Mouse (Mus musculus): Measurements from ENCODE around the gene Ezh1. TPM values are rescaled to one million over a fixed set of nuclear protein-coding genes. Genes with fewer than 3 reads are reported as not detected.

Ezh1 gene
- polyA plus RNA-seq, 1 experiment from 2014 or later, result 14.9 TPM

GRCm38 (mm10) chr11:101245071-101245470 is 18.8 kb upstream of the Ezh1 start:
- WGBS, result 49% methylated on average over 4 of the region's 4 CpGs
- Histone ChIP-seq H3K9ac (no peak overlapping the region), H3K4me3 (replicated peaks) (no peak overlapping the region), H3K36me3 (no peaks in the 10 kb centered on the region), H3K4me1 (peaks cover 11% of the 10 kb centered on the region; the same call in 1 of the 2 replicates), H3K27ac (peak overlapping the region; percentile 91), H3K9me3 (no peaks in the 10 kb centered on the region), H3K4me2 (peak overlapping the region; percentile 94; the same call in 1 of the 2 replicates), H3K27me3 (replicated peaks) (no peaks in the 10 kb centered on the region)
- ATAC-seq (ENCODE audit: insufficient read depth, low FRiP score, low read depth), result no peak

- no peak overlapping the region for H3K4me2 ChIP-seq
- peak; percentile 76 for ATAC-seq (ENCODE audit: insufficient read depth, low FRiP score, low read depth)
Observed at GRCm38 (mm10) chr11:101238071-101238647, 11.9 kb upstream of the Ezh1 start.

GRCm38 (mm10) chr11:101236782-101237181 is 10.5 kb upstream of the Ezh1 start:
- WGBS, result 94% methylated on average over 5 of the region's 5 CpGs
- Histone ChIP-seq H3K4me1 (peaks cover 9% of the 10 kb centered on the region; the same call in 1 of the 2 replicates), H3K4me3 (replicated peaks) (no peak overlapping the region), H3K9ac (no peak overlapping the region), H3K27me3 (replicated peaks) (no peaks in the 10 kb centered on the region), H3K9me3 (no peaks in the 10 kb centered on the region), H3K27ac (no peak overlapping the region), H3K36me3 (no peaks in the 10 kb centered on the region), H3K4me2 (no peak overlapping the region)
- ATAC-seq (ENCODE audit: insufficient read depth, low FRiP score, low read depth), result no peak

More at GRCm38 (mm10) chr11:101238071-101238647, 11.9 kb upstream of the Ezh1 start:
- H3K36me3 ChIP-seq, result no peaks in the 10 kb centered on the region
- H3K9me3 ChIP-seq, result no peaks in the 10 kb centered on the region
- 35% methylated on average over 5 of the region's 5 CpGs for WGBS
- peak overlapping the region; percentile 80 for H3K27ac ChIP-seq
- H3K4me1 ChIP-seq, result 0 out of 2 replicates have a peak, but pooled peaks cover 5% of the 10 kb centered on the region
- H3K27me3 ChIP-seq (replicated peaks), result no peaks in the 10 kb centered on the region
- H3K9ac ChIP-seq, result no peak overlapping the region
- H3K4me3 ChIP-seq (replicated peaks), result no peak overlapping the region

GRCm38 (mm10) chr11:101235429-101235828 is 9.2 kb upstream of the Ezh1 start:
- ATAC-seq (ENCODE audit: insufficient read depth, low FRiP score, low read depth), result no peak

GRCm38 (mm10) chr11:101234124-101234523 is 7.9 kb upstream of the Ezh1 start:
- ATAC-seq (ENCODE audit: insufficient read depth, low FRiP score, low read depth), result no peak
- Histone ChIP-seq H3K9me3 (no peaks in the 10 kb centered on the region), H3K4me3 (replicated peaks) (no peak overlapping the region), H3K36me3 (no peaks in the 10 kb centered on the region), H3K9ac (no peak overlapping the region), H3K4me2 (no peak overlapping the region), H3K4me1 (peaks cover 35% of the 10 kb centered on the region), H3K27me3 (replicated peaks) (no peaks in the 10 kb centered on the region), H3K27ac (no peak overlapping the region)

More at GRCm38 (mm10) chr11:101235429-101235828, 9.2 kb upstream of the Ezh1 start:
- no peak overlapping the region for H3K4me3 ChIP-seq (replicated peaks)
- no peaks in the 10 kb centered on the region for H3K27me3 ChIP-seq (replicated peaks)
- H3K4me2 ChIP-seq, result no peak overlapping the region
- H3K4me1 ChIP-seq, result peaks cover 23% of the 10 kb centered on the region
- no peak overlapping the region for H3K27ac ChIP-seq
- no peaks in the 10 kb centered on the region for H3K36me3 ChIP-seq
- H3K9ac ChIP-seq, result no peak overlapping the region
- no peaks in the 10 kb centered on the region for H3K9me3 ChIP-seq

- no peaks in the 10 kb centered on the region for H3K36me3 ChIP-seq
- peaks cover 36% of the 10 kb centered on the region for H3K4me1 ChIP-seq
- no peak for ATAC-seq (ENCODE audit: insufficient read depth, low FRiP score, low read depth)
- H3K27ac ChIP-seq, result no peak overlapping the region
- no peak overlapping the region for H3K4me2 ChIP-seq
- no peaks in the 10 kb centered on the region for H3K9me3 ChIP-seq
- WGBS, result 43% methylated on average over 1 of the region's 1 CpGs
- H3K9ac ChIP-seq, result no peak overlapping the region
- H3K4me3 ChIP-seq (replicated peaks), result no peak overlapping the region
- no peaks in the 10 kb centered on the region for H3K27me3 ChIP-seq (replicated peaks)
Observed at GRCm38 (mm10) chr11:101233240-101233639, 7.0 kb upstream of the Ezh1 start.

- Histone ChIP-seq H3K4me3 (replicated peaks) (peak overlapping the region; percentile 20), H3K36me3 (no peaks in the 10 kb centered on the region), H3K9ac (no peak overlapping the region), H3K9me3 (no peaks in the 10 kb centered on the region), H3K27me3 (replicated peaks) (no peaks in the 10 kb centered on the region), H3K4me1 (peaks cover 32% of the 10 kb centered on the region), H3K27ac (peak overlapping the region; percentile 88), H3K4me2 (peak overlapping the region; percentile 40)
- WGBS, result 45% methylated on average over 6 of the region's 6 CpGs
- peak; percentile 64; the same call in 1 of the 2 replicates for ATAC-seq (ENCODE audit: insufficient read depth, low FRiP score, low read depth)
Observed at GRCm38 (mm10) chr11:101232010-101232839, 6.0 kb upstream of the Ezh1 start.

GRCm38 (mm10) chr11:101230991-101231871 is 5.0 kb upstream of the Ezh1 start:
- Histone ChIP-seq H3K4me2 (peak overlapping the region; percentile 40), H3K36me3 (no peaks in the 10 kb centered on the region), H3K4me1 (peaks cover 32% of the 10 kb centered on the region), H3K9ac (no peak overlapping the region), H3K27me3 (replicated peaks) (no peaks in the 10 kb centered on the region), H3K27ac (peak overlapping the region; percentile 88), H3K4me3 (replicated peaks) (peak overlapping the region; percentile 20), H3K9me3 (no peaks in the 10 kb centered on the region)
- peak; percentile 24; the same call in 1 of the 2 replicates for ATAC-seq (ENCODE audit: insufficient read depth, low FRiP score, low read depth)
- 8% methylated on average over 18 of the region's 18 CpGs for WGBS

GRCm38 (mm10) chr11:101230526-101230925 is 4.3 kb upstream of the Ezh1 start:
- peaks cover 32% of the 10 kb centered on the region for H3K4me1 ChIP-seq
- H3K4me3 ChIP-seq (replicated peaks), result no peak overlapping the region
- no peaks in the 10 kb centered on the region for H3K9me3 ChIP-seq
- H3K27ac ChIP-seq, result peak overlapping the region; percentile 88
- no peaks in the 10 kb centered on the region for H3K36me3 ChIP-seq
- no peaks in the 10 kb centered on the region for H3K27me3 ChIP-seq (replicated peaks)
- no peak for ATAC-seq (ENCODE audit: insufficient read depth, low FRiP score, low read depth)
- WGBS, result 33% methylated on average over 5 of the region's 5 CpGs
- no peak overlapping the region for H3K9ac ChIP-seq
- H3K4me2 ChIP-seq, result peak overlapping the region; percentile 40

- 22% methylated on average over 2 of the region's 2 CpGs for WGBS
- Histone ChIP-seq H3K36me3 (no peaks in the 10 kb centered on the region), H3K27ac (peak overlapping the region; percentile 88), H3K4me1 (peaks cover 36% of the 10 kb centered on the region), H3K4me2 (no peak overlapping the region), H3K9me3 (no peaks in the 10 kb centered on the region), H3K27me3 (replicated peaks) (no peaks in the 10 kb centered on the region), H3K9ac (no peak overlapping the region), H3K4me3 (replicated peaks) (no peak overlapping the region)
- no peak for ATAC-seq (ENCODE audit: insufficient read depth, low FRiP score, low read depth)
Observed at GRCm38 (mm10) chr11:101230061-101230511, 3.8 kb upstream of the Ezh1 start.

GRCm38 (mm10) chr11:101229361-101229900 is 3.2 kb upstream of the Ezh1 start:
- no peak overlapping the region for H3K4me3 ChIP-seq (replicated peaks)
- H3K9me3 ChIP-seq, result no peaks in the 10 kb centered on the region
- WGBS, result 39% methylated on average over 8 of the region's 8 CpGs
- no peak overlapping the region for H3K9ac ChIP-seq
- H3K4me1 ChIP-seq, result peaks cover 36% of the 10 kb centered on the region
- H3K4me2 ChIP-seq, result no peak overlapping the region
- no peak for ATAC-seq (ENCODE audit: insufficient read depth, low FRiP score, low read depth)
- H3K27ac ChIP-seq, result peak overlapping the region; percentile 88
- no peaks in the 10 kb centered on the region for H3K27me3 ChIP-seq (replicated peaks)
- H3K36me3 ChIP-seq, result no peaks in the 10 kb centered on the region
